Mouse (Mus musculus): Measurements from ENCODE around the gene Fam180a.

DNA sequence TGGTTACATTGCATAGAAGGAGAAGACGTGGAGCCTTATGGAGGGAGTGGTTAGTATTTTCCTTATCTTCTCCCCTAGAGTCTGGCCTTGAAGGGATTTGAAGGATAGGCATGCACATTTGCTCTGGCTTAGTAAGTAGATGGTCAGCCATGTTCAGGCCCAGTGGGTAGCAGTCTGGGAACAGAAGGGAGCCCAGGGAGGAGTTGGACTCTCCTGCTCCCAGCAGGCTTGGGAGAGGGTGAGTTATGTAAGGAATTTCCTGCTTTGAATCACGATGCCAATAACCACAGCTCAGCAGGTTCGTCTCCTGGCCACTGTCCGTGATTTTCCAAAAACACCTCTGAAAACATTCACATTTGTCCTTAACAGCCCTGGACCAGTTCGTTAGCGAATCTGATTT, 4.9 kb upstream of the Fam180a start:
- no peak for TF ChIP-seq CTCF (IDR thresholded peaks at IDR 0.05; ENCODE audit: low read depth)
- TF ChIP-seq EP300 (IDR thresholded peaks at IDR 0.05; ENCODE audit: low read depth), result no peak

Measured in liver, embryonic 14.5 days (tissue).